Mouse (Mus musculus) left cerebral cortex, postnatal 25 days (tissue): Measurements from ENCODE around the gene Agrn. TPM values are rescaled to one million over a fixed set of nuclear protein-coding genes. Genes with fewer than 3 reads are reported as not detected.

Experiments used
- microRNA-seq, 2 experiments: library from miRNA; unstranded; fragments of <30 nt; microRNA quantifications; one replicate each; pipeline ENCODE4 v1.2.0; 2022
- total RNA-seq, 2 experiments: library from RNA; stranded (reverse); gene quantifications; 2 replicates each; pipeline ENCODE4 v1.2.3; 2021

The Agrn gene
- total RNA-seq, 2 experiments from 2014 or later: 143 to 149 TPM

Small RNA genes within 50 kb of the gene (microRNA-seq; reads per million reads assigned to microRNA genes)
- gene Mir7658: 0.99 to 5.4 reads per million in 2 experiments

Other genes starting within 250 kb of the Agrn start
- gene C1qtnf12, start 235.2 kb downstream of the Agrn start, total RNA-seq: 10 to 100 TPM; 12.8 to 21.8 TPM
- 10 to 100 TPM in 1 of 2 experiments, 1 to 10 TPM in 1; 9.7 to 10.5 TPM for gene B3galt6, start 204.8 kb downstream of the Agrn start, total RNA-seq
- gene Sdf4, start 204.6 kb downstream of the Agrn start, total RNA-seq: 100 to 1,000 TPM; 182 to 184 TPM
- 1 to 10 TPM; 2.0 to 2.1 TPM for gene Tnfrsf4, start 183.6 kb downstream of the Agrn start, total RNA-seq
- not detected for gene Tnfrsf18, start 171.3 kb downstream of the Agrn start, total RNA-seq
- gene Ttll10, start 138.1 kb downstream of the Agrn start, total RNA-seq: not detected
- gene 9430015G10Rik, start 87.5 kb downstream of the Agrn start, total RNA-seq: 10 to 100 TPM; 28.6 to 29.4 TPM
- gene Rnf223, start 67.0 kb downstream of the Agrn start, total RNA-seq: under 1 TPM; 0.87 to 0.94 TPM
- 1 to 10 TPM; 1.2 to 1.8 TPM for gene Isg15, start 3.3 kb upstream of the Agrn start, total RNA-seq
- gene AW011738, start 5.8 kb upstream of the Agrn start, total RNA-seq: 1 to 10 TPM; 4.4 to 6.3 TPM
- under 1 TPM; 0.46 to 0.76 TPM for gene Perm1, start 18.4 kb upstream of the Agrn start, total RNA-seq
- gene Plekhn1, start 37.4 kb upstream of the Agrn start, total RNA-seq: 10 to 100 TPM; 32.8 to 37.8 TPM
- gene Noc2l, start 38.5 kb upstream of the Agrn start, total RNA-seq: 10 to 100 TPM; 66.1 to 66.9 TPM
- 1 to 10 TPM; 2.7 to 4.5 TPM for gene Samd11, start 58.2 kb upstream of the Agrn start, total RNA-seq
- not detected for gene Vmn2r-ps159, start 133.6 kb upstream of the Agrn start, total RNA-seq